ENCODE assay signal across 9 mouse cellular contexts in the genomic region with DNA sequence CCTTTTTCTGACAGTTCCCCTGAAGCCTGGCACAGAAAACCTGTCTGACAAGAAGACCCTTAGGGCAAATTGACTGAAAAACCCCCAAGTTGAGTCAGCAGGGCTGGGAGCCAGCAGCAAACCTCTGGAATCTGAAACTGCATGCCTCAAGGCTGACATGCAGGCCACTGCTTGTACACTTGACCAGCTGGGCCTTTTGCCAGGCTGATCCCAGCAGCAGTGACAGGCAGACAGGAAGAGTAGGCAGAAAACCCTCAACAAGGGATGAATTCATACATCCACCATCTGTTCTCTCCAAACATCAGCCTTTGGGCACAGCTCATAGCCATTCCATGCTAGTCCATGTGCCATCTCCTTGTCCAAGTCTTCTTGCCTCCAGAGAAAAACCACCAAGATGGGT. TPM values are rescaled to one million over a fixed set of nuclear protein-coding genes. Genes with fewer than 3 reads are reported as not detected.
DNase-seq lines count a peak whose midpoint lies in the region; ATAC-seq and TF ChIP-seq lines count a peak whose summit lies in the region.
"Had no signal": no experiment of that assay in that cellular context is flagged by ENCODE, and none has a peak within 500 bp of the region (broad histone marks: within the 10 kb centered on the region; RNA-seq: fewer than 3 reads in every experiment).

No protein-coding gene starts in this region.

- no peaks in the 10 kb centered on the region for H3K9me3 ChIP-seq in kidney, embryonic 14.5 days (ENCODE audit: control insufficient read depth, low read length)
- H3K9me3 ChIP-seq: neural tube, embryonic 13.5 days had no signal

- no peak overlapping the region for H3K4me2 ChIP-seq in kidney, embryonic 14.5 days (replicated peaks; ENCODE audit: low read depth, low read length)
- H3K4me2 ChIP-seq: neural tube, embryonic 13.5 days had no signal

- no peak for TF ChIP-seq CTCF in cerebellum, adult 2 months (IDR thresholded peaks at IDR 0.05; ENCODE audit: borderline replicate concordance, insufficient read depth, low read depth, low read length)

- H3K9ac ChIP-seq in kidney, embryonic 14.5 days (ENCODE audit: low read depth, low read length), result no peak overlapping the region
- H3K9ac ChIP-seq: neural tube, embryonic 13.5 days had no signal

- peaks cover 17% of the 10 kb centered on the region for H3K4me1 ChIP-seq in kidney, embryonic 14.5 days (ENCODE audit: control insufficient read depth, insufficient read depth, low read length)
- H3K4me1 ChIP-seq in cerebellum, adult 2 months (ENCODE audit: control insufficient read depth, insufficient read depth, low read length), result no peaks in the 10 kb centered on the region

- H3K27ac ChIP-seq in kidney, embryonic 14.5 days (ENCODE audit: low read depth, low read length), result no peak overlapping the region
- H3K27ac ChIP-seq in cerebellum, adult 2 months (ENCODE audit: insufficient read depth, low read length), result no peak overlapping the region
- H3K27ac ChIP-seq: neural tube, embryonic 13.5 days had no signal

- peak; percentile 90 for DNase-seq in kidney, adult 11 months
- peak; percentile 90 for DNase-seq in adrenal gland, postnatal 10 days
- DNase-seq in gastrocnemius, postnatal 36 days, result peak; percentile 73 to 77
- peak; percentile 82 to 90 for DNase-seq in kidney, postnatal 4 days
- peak; percentile 84 for DNase-seq in skeletal muscle tissue, adult 2 months (ENCODE audit: low read depth, low spot score)
- no peak for DNase-seq in thymus, postnatal 14 days
- DNase-seq in cerebellum, adult 2 months, result no peak

- no peaks in the 10 kb centered on the region for H3K36me3 ChIP-seq in kidney, embryonic 14.5 days (ENCODE audit: control insufficient read depth, insufficient read depth, low read length)
- H3K36me3 ChIP-seq: neural tube, embryonic 13.5 days had no signal

- intact Hi-C loops in gastrocnemius, postnatal 36 days (cut with DNase I), result no loop called here

- H3K27me3 ChIP-seq in kidney, embryonic 14.5 days (ENCODE audit: control insufficient read depth, insufficient read depth, low read length), result no peaks in the 10 kb centered on the region
- H3K27me3 ChIP-seq in cerebellum, adult 2 months (ENCODE audit: control insufficient read depth, insufficient read depth, low read length), result no peaks in the 10 kb centered on the region

- H3K4me3 ChIP-seq in kidney, embryonic 14.5 days (ENCODE audit: low read length), result no peak overlapping the region
- no peak overlapping the region for H3K4me3 ChIP-seq in cerebellum, adult 2 months (replicated peaks; ENCODE audit: insufficient read depth, low read depth, low read length)
- H3K4me3 ChIP-seq: neural tube, embryonic 13.5 days had no signal

- TF ChIP-seq POLR2A in cerebellum, adult 2 months (IDR thresholded peaks at IDR 0.05; ENCODE audit: borderline replicate concordance, insufficient read depth, low read length), result no peak

- ATAC-seq in kidney, embryonic 14.5 days (ENCODE audit: low FRiP score, low TSS enrichment), result no peak

RNA-seq across cellular contexts. Expression of a gene that starts 1.8 kb away (rescaled TPM):
- 18.4 and 19.4 TPM in 2 replicates for polyA plus RNA-seq in kidney, embryonic 14.5 days (2014; fragmentation: Nextera tagmentation; extraction: Ambion mirVana)
- 100 to 1,000 TPM; 156 to 168 TPM for total RNA-seq in adrenal gland, postnatal 10 days (2021)
- 10 to 100 TPM in 1 of 2 experiments, 1 to 10 TPM in 1; 8.0 to 11.7 TPM for total RNA-seq in gastrocnemius, postnatal 36 days (2021)
- polyA plus RNA-seq in cerebellum, adult 2 months (2012; rRNA removed), result 1.6 and 1.9 TPM in 2 replicates

RNA-seq across cellular contexts. Expression of a gene that starts 23.1 kb away (rescaled TPM):
- 217 and 269 TPM in 2 replicates for polyA plus RNA-seq in kidney, embryonic 14.5 days (2014; fragmentation: Nextera tagmentation; extraction: Ambion mirVana)
- 100 to 1,000 TPM; 213 to 245 TPM for total RNA-seq in adrenal gland, postnatal 10 days (2021)
- 100 to 1,000 TPM; 120 to 147 TPM for total RNA-seq in gastrocnemius, postnatal 36 days (2021)
- polyA plus RNA-seq in cerebellum, adult 2 months (2012; rRNA removed), result 494 and 510 TPM in 2 replicates

RNA-seq across cellular contexts. Expression of a gene that starts 26.9 kb away (rescaled TPM):
- polyA plus RNA-seq in kidney, embryonic 14.5 days (2014; fragmentation: Nextera tagmentation; extraction: Ambion mirVana), result 49.9 and 52.1 TPM in 2 replicates
- total RNA-seq in adrenal gland, postnatal 10 days (2021), result 100 to 1,000 TPM in 1 of 2 experiments, 10 to 100 TPM in 1; 85.3 to 108 TPM
- total RNA-seq in gastrocnemius, postnatal 36 days (2021), result 10 to 100 TPM; 15.3 to 22.5 TPM
- 52.1 and 59.5 TPM in 2 replicates for polyA plus RNA-seq in cerebellum, adult 2 months (2012; rRNA removed)

RNA-seq across cellular contexts. Expression of a gene that starts 41.0 kb away (rescaled TPM):
- 1,210 and 1,489 TPM in 2 replicates for polyA plus RNA-seq in kidney, embryonic 14.5 days (2014; fragmentation: Nextera tagmentation; extraction: Ambion mirVana)
- total RNA-seq in adrenal gland, postnatal 10 days (2021), result 1,000 to 10,000 TPM; 1,671 to 1,675 TPM
- total RNA-seq in gastrocnemius, postnatal 36 days (2021), result 100 to 1,000 TPM; 503 to 584 TPM
- 471 and 493 TPM in 2 replicates for polyA plus RNA-seq in cerebellum, adult 2 months (2012; rRNA removed)

RNA-seq across cellular contexts. Expression of a gene that starts 41.0 kb away (rescaled TPM):
- polyA plus RNA-seq in kidney, embryonic 14.5 days (2014; fragmentation: Nextera tagmentation; extraction: Ambion mirVana), result 504 and 675 TPM in 2 replicates
- 100 to 1,000 TPM; 564 to 570 TPM for total RNA-seq in adrenal gland, postnatal 10 days (2021)
- total RNA-seq in gastrocnemius, postnatal 36 days (2021), result 100 to 1,000 TPM; 325 to 364 TPM
- 341 and 361 TPM in 2 replicates for polyA plus RNA-seq in cerebellum, adult 2 months (2012; rRNA removed)

Comparison
In these comparisons a context has a peak if more than half of its experiments do, and no peak if none do; other contexts are left out.
1. DNase-seq: peak in kidney, adult 11 months (single experiment), adrenal gland, postnatal 10 days (single experiment), gastrocnemius, postnatal 36 days (2 of 2), kidney, postnatal 4 days (2 of 2) and skeletal muscle tissue, adult 2 months (single experiment); none in thymus, postnatal 14 days (single experiment) and cerebellum, adult 2 months (0 of 2).
2. RNA of a gene that starts 1.8 kb away (total RNA-seq): 156 to 168 TPM in adrenal gland, postnatal 10 days; 8.0 to 11.7 TPM in gastrocnemius, postnatal 36 days; every median in the first group is over 10 times any median in the second.